Mouse (Mus musculus): ENCODE data around the gene Pdzd2.
A peak's percentile ranks its signal among the peaks of the same experiment; 100 is the strongest.

The Pdzd2 gene

GRCm38 (mm10) chr15:12427818-12428217 lies 311.9 kb downstream of the Pdzd2 start:
- DNase-seq: no peak

GRCm38 (mm10) chr15:12426342-12426741 lies 313.4 kb downstream of the Pdzd2 start:
- DNase-seq: no peak

- DNase-seq: no peak
These were observed 314.6 kb downstream of the Pdzd2 start for GRCm38 (mm10) chr15:12425049-12425627.

GRCm38 (mm10) chr15:12424187-12424586 lies 315.5 kb downstream of the Pdzd2 start:
- DNase-seq: no peak

- DNase-seq: no peak
These were observed 318.8 kb downstream of the Pdzd2 start for GRCm38 (mm10) chr15:12420915-12421314.

- DNase-seq: no peak
These were observed 319.3 kb downstream of the Pdzd2 start for GRCm38 (mm10) chr15:12420376-12420775.

GRCm38 (mm10) chr15:12419446-12419845 lies 320.3 kb downstream of the Pdzd2 start:
- no peak for DNase-seq

- no peak for DNase-seq
These were observed 324.1 kb downstream of the Pdzd2 start for GRCm38 (mm10) chr15:12415536-12416200.

GRCm38 (mm10) chr15:12414696-12415095 lies 325.0 kb downstream of the Pdzd2 start:
- DNase-seq: no peak

GRCm38 (mm10) chr15:12408205-12408604 lies 331.5 kb downstream of the Pdzd2 start:
- DNase-seq: no peak

GRCm38 (mm10) chr15:12405592-12405991 lies 334.1 kb downstream of the Pdzd2 start:
- DNase-seq: no peak

GRCm38 (mm10) chr15:12397032-12397431 lies 342.7 kb downstream of the Pdzd2 start:
- no peak for DNase-seq

GRCm38 (mm10) chr15:12394758-12395157 lies 345.0 kb downstream of the Pdzd2 start:
- DNase-seq: no peak

- DNase-seq: no peak
These were observed 350.8 kb downstream of the Pdzd2 start for GRCm38 (mm10) chr15:12388726-12389489.

- no peak for DNase-seq
These were observed 355.0 kb downstream of the Pdzd2 start for GRCm38 (mm10) chr15:12384679-12385078.

GRCm38 (mm10) chr15:12380548-12380947 lies 359.2 kb downstream of the Pdzd2 start:
- peak in 1 of 2 experiments; percentile 66 for DNase-seq

- DNase-seq: no peak
These were observed 359.7 kb downstream of the Pdzd2 start for GRCm38 (mm10) chr15:12380057-12380456.

GRCm38 (mm10) chr15:12377800-12378199 lies 361.9 kb downstream of the Pdzd2 start:
- peak in 1 of 2 experiments; percentile 29 for DNase-seq

- no peak for DNase-seq
These were observed 363.1 kb downstream of the Pdzd2 start for GRCm38 (mm10) chr15:12376491-12377069.

- DNase-seq: peak; percentile 69 to 76
These were observed 363.9 kb downstream of the Pdzd2 start for GRCm38 (mm10) chr15:12375641-12376311.

GRCm38 (mm10) chr15:12374916-12375315 lies 364.8 kb downstream of the Pdzd2 start:
- DNase-seq: no peak

- DNase-seq: peak; percentile 55 to 68
These were observed 365.8 kb downstream of the Pdzd2 start for GRCm38 (mm10) chr15:12373918-12374317.

GRCm38 (mm10) chr15:12373496-12373895 lies 366.2 kb downstream of the Pdzd2 start:
- DNase-seq: no peak

All from kidney, adult 8-10 months (tissue).